Mouse (Mus musculus): ENCODE measurements around the gene Daam1. TPM values are rescaled to one million over a fixed set of nuclear protein-coding genes. Genes with fewer than 3 reads are reported as not detected.
A peak's percentile ranks its signal among the peaks of the same experiment; 100 is the strongest.

Gene Daam1
- polyA plus RNA-seq, 1 experiment from 2014 or later = 8.8 TPM

- ATAC-seq (ENCODE audit: low read depth) (no peak), DNase-seq (no peak)
- Histone ChIP-seq H3K9me3 (replicated peaks) (no peaks in the 10 kb centered on the region), H3K27me3 (no peaks in the 10 kb centered on the region), H3K4me2 (no peak overlapping the region), H3K27ac (no peak overlapping the region), H3K9ac (no peak overlapping the region), H3K4me3 (replicated peaks) (no peak overlapping the region), H3K4me1 (replicated peaks) (peaks cover 29% of the 10 kb centered on the region), H3K36me3 (peaks cover 28% of the 10 kb centered on the region)
- 37% methylated on average over 3 of the region's 3 CpGs for WGBS (ENCODE audit: insufficient replicate concordance)
Measured at GRCm38 (mm10) chr12:71864544-71864897, 33.6 kb downstream of the Daam1 start.

DNA sequence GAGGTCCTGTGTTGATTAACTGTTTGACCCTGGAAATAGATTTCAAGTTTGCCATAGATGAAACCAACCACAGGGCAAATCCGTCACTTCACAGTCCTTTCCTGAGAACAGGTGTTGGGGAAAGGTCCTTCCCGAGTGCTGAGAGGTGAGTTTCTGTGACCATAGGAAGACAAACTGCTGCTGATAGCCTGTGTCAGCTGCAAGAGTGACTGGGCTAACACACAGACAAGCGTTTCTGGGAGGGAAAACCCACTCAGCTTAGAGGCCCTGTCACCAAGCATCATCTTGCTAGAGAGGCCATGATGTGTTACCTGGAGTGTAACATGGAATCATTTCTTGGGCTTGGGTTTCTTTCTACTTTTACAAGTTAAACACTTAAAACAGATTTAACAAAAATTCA is 35.1 kb downstream of the Daam1 start:
- Histone ChIP-seq H3K4me2 (no peak overlapping the region), H3K4me3 (replicated peaks) (no peak overlapping the region), H3K27me3 (no peaks in the 10 kb centered on the region), H3K27ac (no peak overlapping the region), H3K4me1 (replicated peaks) (peaks cover 43% of the 10 kb centered on the region), H3K9me3 (replicated peaks) (no peaks in the 10 kb centered on the region), H3K9ac (no peak overlapping the region), H3K36me3 (peaks cover 15% of the 10 kb centered on the region)
- ATAC-seq (ENCODE audit: low read depth) (no peak), DNase-seq (no peak)
- 73% methylated on average over 3 of the region's 3 CpGs for WGBS (ENCODE audit: insufficient replicate concordance)

DNA sequence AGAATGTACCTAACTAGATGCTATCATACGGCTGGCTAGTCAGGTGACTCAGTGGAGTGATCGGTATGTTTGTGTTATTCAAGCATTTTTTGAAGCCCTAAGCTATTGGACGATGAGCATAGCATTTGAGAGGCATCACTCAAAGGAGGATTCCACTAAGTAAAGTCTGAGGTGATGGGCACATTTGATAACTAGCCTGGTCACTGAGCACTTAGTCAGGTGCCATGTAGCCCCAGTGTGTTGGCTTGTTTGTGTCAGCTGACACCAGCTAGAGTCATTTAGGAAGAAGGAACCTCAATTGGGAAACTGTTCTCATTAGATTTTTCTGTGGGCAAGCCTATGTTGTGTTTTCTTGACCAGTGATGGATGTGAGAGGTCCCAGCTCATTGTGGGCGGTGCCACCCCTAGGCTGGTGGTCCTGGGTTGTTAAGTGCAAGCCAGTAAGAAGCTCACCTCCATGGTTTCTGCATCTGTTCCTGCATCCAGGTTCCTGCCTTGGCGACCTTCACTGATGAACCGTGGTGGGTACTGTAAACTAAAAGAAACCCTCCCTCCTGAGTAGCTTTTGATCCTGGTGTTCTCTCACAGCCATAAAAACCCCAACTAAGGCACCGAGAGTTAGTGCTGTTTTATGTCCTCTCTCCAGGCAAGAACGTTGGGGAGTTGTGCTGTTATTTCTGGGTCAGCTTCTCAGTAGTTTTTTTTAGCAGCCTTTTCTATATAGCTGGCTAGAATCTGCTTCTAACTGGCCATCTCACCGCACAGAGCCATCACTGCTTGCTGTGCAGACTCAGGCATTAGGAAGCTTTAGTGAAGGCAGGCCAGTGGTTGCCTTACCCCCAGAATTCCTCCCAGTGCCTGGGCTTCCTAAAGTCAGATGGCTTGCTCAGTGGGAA is 36.7 kb downstream of the Daam1 start:
- Histone ChIP-seq H3K9ac (no peak overlapping the region), H3K4me1 (replicated peaks) (peaks cover 59% of the 10 kb centered on the region), H3K9me3 (replicated peaks) (no peaks in the 10 kb centered on the region), H3K36me3 (peaks cover 16% of the 10 kb centered on the region), H3K4me2 (no peak overlapping the region), H3K27me3 (no peaks in the 10 kb centered on the region), H3K27ac (no peak overlapping the region), H3K4me3 (replicated peaks) (no peak overlapping the region)
- DNase-seq (no peak), ATAC-seq (ENCODE audit: low read depth) (no peak)
- WGBS (ENCODE audit: insufficient replicate concordance) = 74% methylated on average over 9 of the region's 9 CpGs

GRCm38 (mm10) chr12:71870644-71871043 is 39.8 kb downstream of the Daam1 start:
- ATAC-seq (ENCODE audit: low read depth) (no peak), DNase-seq (no peak)
- 77% methylated on average over 6 of the region's 6 CpGs for WGBS (ENCODE audit: insufficient replicate concordance)
- Histone ChIP-seq H3K4me1 (replicated peaks) (peaks cover 66% of the 10 kb centered on the region), H3K27me3 (no peaks in the 10 kb centered on the region), H3K9ac (no peak overlapping the region), H3K4me2 (no peak overlapping the region), H3K4me3 (replicated peaks) (no peak overlapping the region), H3K27ac (no peak overlapping the region; the same call in 1 of the 2 replicates), H3K9me3 (replicated peaks) (no peaks in the 10 kb centered on the region), H3K36me3 (peaks cover 11% of the 10 kb centered on the region)

GRCm38 (mm10) chr12:71872330-71872729 is 41.5 kb downstream of the Daam1 start:
- Histone ChIP-seq H3K9ac (no peak overlapping the region), H3K4me3 (replicated peaks) (no peak overlapping the region), H3K9me3 (replicated peaks) (no peaks in the 10 kb centered on the region), H3K4me2 (no peak overlapping the region), H3K36me3 (peaks cover 10% of the 10 kb centered on the region), H3K27me3 (no peaks in the 10 kb centered on the region), H3K4me1 (replicated peaks) (peaks cover 63% of the 10 kb centered on the region), H3K27ac (no peak overlapping the region)
- DNase-seq = no peak
- peak; percentile 20; the same call in 1 of the 2 replicates for ATAC-seq (ENCODE audit: low read depth)
- 72% methylated on average over 4 of the region's 4 CpGs for WGBS (ENCODE audit: insufficient replicate concordance)

GRCm38 (mm10) chr12:71874561-71874960 is 43.7 kb downstream of the Daam1 start:
- DNase-seq = no peak
- no peak overlapping the region for H3K4me2 ChIP-seq
- H3K9me3 ChIP-seq (replicated peaks) = no peaks in the 10 kb centered on the region
- ATAC-seq (ENCODE audit: low read depth) = no peak
- WGBS (ENCODE audit: insufficient replicate concordance) = 69% methylated on average over 6 of the region's 6 CpGs
- H3K36me3 ChIP-seq = peaks cover 3% of the 10 kb centered on the region; the same call in 1 of the 2 replicates
- H3K27ac ChIP-seq = no peak overlapping the region; the same call in 1 of the 2 replicates
- no peaks in the 10 kb centered on the region for H3K27me3 ChIP-seq
- H3K4me1 ChIP-seq (replicated peaks) = peaks cover 59% of the 10 kb centered on the region
- H3K4me3 ChIP-seq (replicated peaks) = no peak overlapping the region
- no peak overlapping the region for H3K9ac ChIP-seq

DNA sequence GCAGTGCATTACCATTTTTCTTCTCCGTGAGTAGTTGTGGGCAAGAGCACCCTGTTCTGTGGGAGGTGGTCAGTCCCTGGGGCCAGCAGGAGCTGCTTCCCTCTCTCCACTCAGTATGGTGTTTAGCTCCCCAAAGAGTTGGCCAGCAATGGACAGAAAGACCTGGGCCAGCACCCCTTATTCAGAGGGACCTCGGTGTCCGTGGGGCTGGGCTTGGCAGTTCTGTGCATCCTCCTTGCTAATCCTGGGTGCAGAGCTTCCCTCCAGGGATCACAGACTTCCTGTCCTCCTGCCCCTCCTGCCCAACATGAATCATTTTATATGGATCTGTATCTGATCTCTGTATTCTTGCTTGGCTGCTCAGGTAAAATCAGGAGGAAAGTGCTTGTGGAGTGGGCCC is 44.1 kb downstream of the Daam1 start:
- Histone ChIP-seq H3K9me3 (replicated peaks) (no peaks in the 10 kb centered on the region), H3K27me3 (no peaks in the 10 kb centered on the region), H3K27ac (peak overlapping the region; percentile 29; the same call in 1 of the 2 replicates), H3K9ac (no peak overlapping the region), H3K4me3 (replicated peaks) (no peak overlapping the region), H3K4me1 (replicated peaks) (peaks cover 56% of the 10 kb centered on the region), H3K4me2 (no peak overlapping the region), H3K36me3 (peaks cover 3% of the 10 kb centered on the region; the same call in 1 of the 2 replicates)
- DNase-seq (no peak), ATAC-seq (ENCODE audit: low read depth) (no peak)
- 69% methylated on average over 3 of the region's 3 CpGs for WGBS (ENCODE audit: insufficient replicate concordance)

DNA sequence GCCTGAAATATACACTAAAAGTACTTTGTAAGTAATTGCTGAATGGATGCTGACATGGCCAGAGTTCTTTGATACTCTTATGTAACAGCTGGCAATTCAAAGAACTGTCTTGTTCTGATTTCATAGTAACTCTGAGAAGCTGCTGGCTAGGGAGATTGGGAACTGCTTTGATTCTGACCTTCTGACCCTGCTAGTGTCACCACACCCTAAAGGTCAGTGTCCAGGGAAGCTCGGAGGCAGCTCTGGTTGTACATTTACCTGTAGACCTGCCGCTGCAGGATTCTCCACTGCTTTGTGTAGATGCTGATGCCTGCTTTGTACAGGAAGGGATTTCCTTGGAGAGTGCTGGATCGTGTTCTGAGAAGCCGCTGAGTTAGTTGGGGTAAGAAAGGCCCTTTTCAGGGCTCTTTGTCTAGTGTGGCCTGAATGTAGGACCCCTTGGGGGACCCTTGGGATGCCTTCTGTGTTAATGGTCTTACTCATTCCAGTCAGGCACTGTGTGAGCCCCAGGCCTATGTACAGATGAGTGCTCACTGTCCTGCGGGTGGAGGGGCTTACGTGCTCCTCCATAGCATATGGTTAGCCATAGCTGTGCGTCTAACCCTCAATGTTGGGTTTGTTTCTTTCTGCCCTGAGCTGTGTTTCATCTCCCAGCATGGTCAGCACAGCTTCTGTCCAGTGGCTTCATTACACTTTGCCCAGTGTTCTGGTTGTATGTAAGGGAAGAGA is 45.0 kb downstream of the Daam1 start:
- peak; percentile 64 for ATAC-seq (ENCODE audit: low read depth)
- no peak for DNase-seq
- 79% methylated on average over 7 of the region's 7 CpGs for WGBS (ENCODE audit: insufficient replicate concordance)
- Histone ChIP-seq H3K36me3 (peaks cover 2% of the 10 kb centered on the region; the same call in 1 of the 2 replicates), H3K9me3 (replicated peaks) (no peaks in the 10 kb centered on the region), H3K27me3 (no peaks in the 10 kb centered on the region), H3K27ac (peak overlapping the region; percentile 67), H3K4me2 (peak overlapping the region; percentile 46), H3K9ac (no peak overlapping the region; the same call in 1 of the 2 replicates), H3K4me3 (replicated peaks) (peak overlapping the region; percentile 34), H3K4me1 (replicated peaks) (peaks cover 53% of the 10 kb centered on the region)

GRCm38 (mm10) chr12:71880987-71881386 is 50.1 kb downstream of the Daam1 start:
- no peak overlapping the region for H3K27ac ChIP-seq
- H3K36me3 ChIP-seq = peaks cover 10% of the 10 kb centered on the region
- H3K9ac ChIP-seq = no peak overlapping the region
- ATAC-seq (ENCODE audit: low read depth) = no peak
- H3K9me3 ChIP-seq (replicated peaks) = no peaks in the 10 kb centered on the region
- H3K4me1 ChIP-seq (replicated peaks) = peaks cover 62% of the 10 kb centered on the region
- no peak overlapping the region for H3K4me2 ChIP-seq
- WGBS (ENCODE audit: insufficient replicate concordance) = 79% methylated on average over 5 of the region's 5 CpGs
- DNase-seq = no peak
- no peaks in the 10 kb centered on the region for H3K27me3 ChIP-seq
- no peak overlapping the region for H3K4me3 ChIP-seq (replicated peaks)

- H3K4me2 ChIP-seq = no peak overlapping the region
- H3K9me3 ChIP-seq (replicated peaks) = no peaks in the 10 kb centered on the region
- no peaks in the 10 kb centered on the region for H3K27me3 ChIP-seq
- WGBS (ENCODE audit: insufficient replicate concordance) = 85% methylated on average over 4 of the region's 4 CpGs
- DNase-seq = no peak
- ATAC-seq (ENCODE audit: low read depth) = no peak
- H3K27ac ChIP-seq = no peak overlapping the region
- peaks cover 67% of the 10 kb centered on the region for H3K4me1 ChIP-seq (replicated peaks)
- no peak overlapping the region for H3K9ac ChIP-seq
- peaks cover 10% of the 10 kb centered on the region for H3K36me3 ChIP-seq
- H3K4me3 ChIP-seq (replicated peaks) = no peak overlapping the region
Measured at GRCm38 (mm10) chr12:71881477-71881876, 50.6 kb downstream of the Daam1 start.

GRCm38 (mm10) chr12:71883066-71883711 is 52.3 kb downstream of the Daam1 start:
- no peak overlapping the region; the same call in 1 of the 2 replicates for H3K27ac ChIP-seq
- DNase-seq (no peak), ATAC-seq (ENCODE audit: low read depth) (no peak)
- H3K4me1 ChIP-seq (replicated peaks) = peaks cover 77% of the 10 kb centered on the region
- H3K4me3 ChIP-seq (replicated peaks) = no peak overlapping the region
- H3K36me3 ChIP-seq = peaks cover 10% of the 10 kb centered on the region
- no peak overlapping the region for H3K4me2 ChIP-seq
- no peak overlapping the region for H3K9ac ChIP-seq
- no peaks in the 10 kb centered on the region for H3K27me3 ChIP-seq
- whole genome bisulfite sequencing (ENCODE audit: insufficient replicate concordance) = 55% methylated on average over 9 of the region's 9 CpGs
- no peaks in the 10 kb centered on the region for H3K9me3 ChIP-seq (replicated peaks)
